Mouse (Mus musculus) liver, embryonic 18 days (tissue): ENCODE results near the gene Sbpl. TPM values are rescaled to one million over a fixed set of nuclear protein-coding genes. Genes with fewer than 3 reads are reported as not detected.

Experiments used
- polyA plus RNA-seq: library from polyadenylated mRNA; depleted of rRNA; stranded (reverse); fragments of >200 nt; gene quantifications from 2 replicates; pipeline ENCODE4 v1.2.3, GENCODE M21; 2012; rRNA removed

Sbpl gene
- not detected in 2 replicates for polyA plus RNA-seq

DNA sequence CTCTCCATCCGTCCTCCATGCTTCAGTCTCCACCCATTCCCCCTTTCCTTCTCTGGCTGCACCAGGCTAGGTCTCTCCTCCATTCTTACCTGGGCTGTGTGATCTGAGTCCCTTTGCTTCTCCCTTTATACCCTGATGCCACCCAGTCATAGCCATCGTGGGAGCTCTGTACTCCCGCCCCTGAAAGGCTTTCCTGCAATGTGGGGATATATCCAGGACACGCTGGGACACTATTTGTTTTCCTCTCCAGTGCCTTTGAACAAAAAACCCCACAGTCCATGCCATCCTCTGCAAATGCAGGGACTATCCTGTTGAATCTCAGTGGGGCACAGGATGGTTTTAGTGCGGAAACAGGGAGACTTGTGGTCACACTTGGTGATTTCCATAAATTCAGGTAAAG lies at the start of gene Sbpl:
Gene Sbpl (minus strand): TSS at position 101 of the 400 bp plus-strand sequence.

DNA sequence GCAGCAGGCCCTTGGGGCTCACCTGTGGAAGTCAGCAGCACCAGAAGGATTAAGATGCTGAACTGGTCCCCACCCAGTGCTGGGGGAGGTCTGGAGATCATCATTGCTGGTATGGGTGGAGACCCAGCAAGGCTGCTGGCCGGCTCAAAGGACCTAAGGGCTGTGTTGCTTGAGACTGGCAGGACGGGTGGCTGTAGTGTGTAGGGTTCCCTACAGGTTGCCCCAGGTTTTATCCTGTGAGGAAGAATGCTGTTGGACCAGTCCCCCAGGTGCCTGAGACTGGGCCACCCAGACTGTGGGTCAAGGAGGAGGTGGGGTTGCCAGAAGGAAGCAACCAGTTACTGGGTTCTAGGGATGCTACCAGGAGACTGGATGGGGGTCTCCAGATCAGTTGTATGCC lies 42.8 kb upstream of the Sbpl start, which contains the start of gene Prss22:
Gene Prss22 (minus strand): TSS at position 200 of the 400 bp plus-strand sequence.

DNA sequence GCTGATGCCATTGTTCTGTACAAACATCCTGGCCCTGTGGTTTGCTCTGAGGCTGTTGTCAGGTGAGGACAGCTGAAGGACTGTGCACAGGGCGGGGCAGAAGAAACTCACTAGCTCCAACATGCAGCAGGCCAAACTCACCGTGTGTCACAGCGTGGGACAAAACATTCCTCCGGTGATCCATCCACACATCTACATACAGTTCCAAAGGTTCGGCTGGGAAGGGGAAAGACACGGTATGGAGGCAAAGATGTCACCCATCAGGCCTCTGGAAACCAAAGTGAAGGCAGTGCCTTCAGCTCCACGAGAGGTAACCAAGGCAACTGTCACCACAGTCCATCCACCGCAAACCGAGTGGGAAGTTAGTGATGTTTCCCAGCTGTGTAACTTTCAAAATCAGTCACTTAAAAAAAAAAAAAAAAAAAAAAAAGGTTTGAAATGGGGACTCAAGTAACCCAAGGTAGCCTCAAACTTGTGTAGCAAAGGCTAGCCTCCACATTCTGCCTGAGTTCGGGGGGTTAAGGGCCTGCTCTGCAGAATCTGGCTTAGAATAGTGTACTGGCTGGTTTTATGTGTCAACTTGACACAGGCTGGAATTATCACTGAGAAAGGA lies 25.3 kb upstream of the Sbpl start, which contains the start of gene Prss30:
Gene Prss30 (minus strand): TSS at position 270 of the 613 bp plus-strand sequence.

DNA sequence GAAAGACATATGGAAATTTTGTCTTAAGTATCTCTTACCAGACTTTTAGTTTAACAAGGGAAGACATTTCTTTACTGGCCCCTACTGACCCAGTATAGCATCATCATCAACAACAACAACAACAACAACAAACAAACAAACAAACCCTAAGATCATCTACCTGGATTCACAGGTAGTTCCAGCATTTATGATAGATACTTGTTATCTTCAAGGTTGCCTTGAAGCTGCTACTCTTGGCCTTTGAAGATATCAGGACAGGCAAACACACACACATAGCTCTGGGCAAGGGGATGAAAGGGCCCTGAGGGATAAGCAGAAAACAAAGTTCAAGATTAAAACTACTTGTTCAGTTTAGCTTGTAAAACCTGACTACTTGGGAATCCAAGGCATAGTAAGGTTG lies 13.7 kb downstream of the Sbpl start, which contains the start of gene Sbp:
Gene Sbp (plus strand): TSS at position 301 of the 400 bp plus-strand sequence.

DNA sequence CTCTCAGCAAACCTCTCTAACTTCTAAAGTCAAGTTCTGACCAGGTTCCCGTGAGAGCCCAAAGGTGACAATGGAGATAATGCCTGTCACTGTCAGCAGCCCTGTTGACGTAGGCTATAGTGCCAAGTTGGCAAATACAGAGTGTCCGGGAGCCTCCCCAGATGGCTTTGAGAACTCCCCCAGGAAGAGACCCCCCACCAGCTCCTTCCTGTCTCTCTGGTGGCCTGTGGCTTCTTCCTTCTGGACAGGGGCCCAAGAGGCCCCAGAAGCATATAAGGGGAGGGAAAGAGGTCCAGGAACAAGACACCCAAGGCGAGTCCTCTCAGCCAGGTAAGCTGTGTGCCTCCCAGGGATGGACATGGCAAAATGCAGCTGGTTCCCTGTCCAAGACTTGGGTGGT lies 37.9 kb downstream of the Sbpl start, which contains the start of gene Dcpp3:
Gene Dcpp3 (plus strand): TSS at position 301 of the 400 bp plus-strand sequence.

Other genes starting within 250 kb of the Sbpl start
- gene 1520401A03Rik, start 232.5 kb downstream of the Sbpl start, polyA plus RNA-seq, result 0.02 and 0.05 TPM in 2 replicates
- 15.3 and 19.6 TPM in 2 replicates for gene Pkmyt1, start 228.9 kb downstream of the Sbpl start, polyA plus RNA-seq
- 2.7 and 3.4 TPM in 2 replicates for gene Paqr4, start 214.4 kb downstream of the Sbpl start, polyA plus RNA-seq
- gene Kremen2, start 209.4 kb downstream of the Sbpl start, polyA plus RNA-seq, result not detected in 2 replicates
- gene Flywch1, start 183.7 kb downstream of the Sbpl start, polyA plus RNA-seq, result 5.5 and 5.8 TPM in 2 replicates
- 1.1 and 1.3 TPM in 2 replicates for gene Flywch2, start 169.2 kb downstream of the Sbpl start, polyA plus RNA-seq
- 98.2 and 129 TPM in 2 replicates for gene Srrm2, start 164.7 kb downstream of the Sbpl start, polyA plus RNA-seq
- 283 and 284 TPM in 2 replicates for gene Elob, start 126.1 kb downstream of the Sbpl start, polyA plus RNA-seq
- gene Prss33, start 119.2 kb downstream of the Sbpl start, polyA plus RNA-seq, result not detected in 2 replicates
- gene Prss32, start 111.4 kb downstream of the Sbpl start, polyA plus RNA-seq, result not detected in 2 replicates
- 0.14 and 0.19 TPM in 2 replicates for gene Prss41, start 111.1 kb downstream of the Sbpl start, polyA plus RNA-seq
- not detected in 2 replicates for gene Prss21, start 87.2 kb downstream of the Sbpl start, polyA plus RNA-seq
- gene Dcpp1, start 74.4 kb downstream of the Sbpl start, polyA plus RNA-seq, result not detected in 2 replicates
- gene Dcpp2, start 74.4 kb downstream of the Sbpl start, polyA plus RNA-seq, result not detected in 2 replicates
- gene Dcpp3, start 37.8 kb downstream of the Sbpl start, polyA plus RNA-seq, result not detected in 2 replicates
- gene Sbp, start 13.6 kb downstream of the Sbpl start, polyA plus RNA-seq, result not detected in 2 replicates
- 0.14 and 0.16 TPM in 2 replicates for gene Prss30, start 25.3 kb upstream of the Sbpl start, polyA plus RNA-seq
- not detected in 2 replicates for gene Prss22, start 42.8 kb upstream of the Sbpl start, polyA plus RNA-seq
- not detected in 2 replicates for gene Prss27, start 82.9 kb upstream of the Sbpl start, polyA plus RNA-seq
- gene Kctd5, start 118.2 kb upstream of the Sbpl start, polyA plus RNA-seq, result 7.4 and 7.8 TPM in 2 replicates
- gene Pdpk1, start 195.7 kb upstream of the Sbpl start, polyA plus RNA-seq, result 8.0 and 9.4 TPM in 2 replicates
- gene Amdhd2, start 208.5 kb upstream of the Sbpl start, polyA plus RNA-seq, result 12.7 and 13.7 TPM in 2 replicates
- gene Atp6v0c, start 214.4 kb upstream of the Sbpl start, polyA plus RNA-seq, result 277 and 289 TPM in 2 replicates